Mouse (Mus musculus): ENCODE results near the gene Gpr183. TPM values are rescaled to one million over a fixed set of nuclear protein-coding genes. Genes with fewer than 3 reads are reported as not detected.

The Gpr183 gene
- polyA plus RNA-seq, 1 experiment from 2014 or later = 1.5 TPM

GRCm38 (mm10) chr14:121985477-121985876 is 20.5 kb upstream of the Gpr183 start:
- H3K9me3 ChIP-seq (replicated peaks; ENCODE audit: control insufficient read depth, low read length) = no peaks in the 10 kb centered on the region
- no peak overlapping the region for H3K4me2 ChIP-seq
- 72% methylated on average over 3 of the region's 3 CpGs for WGBS (ENCODE audit: insufficient replicate concordance)
- peaks cover 2% of the 10 kb centered on the region; the same call in 1 of the 2 replicates for H3K36me3 ChIP-seq (ENCODE audit: control insufficient read depth, insufficient read depth, low read length)
- H3K27me3 ChIP-seq (ENCODE audit: control insufficient read depth, insufficient read depth, low read length) = no peaks in the 10 kb centered on the region
- ATAC-seq (replicated peaks; ENCODE audit: insufficient number of reproducible peaks, low FRiP score, low TSS enrichment) = no peak
- H3K9ac ChIP-seq (ENCODE audit: low read depth, low read length) = no peak overlapping the region
- H3K4me3 ChIP-seq (ENCODE audit: low read depth, low read length) = no peak overlapping the region
- 0 out of 2 replicates have a peak, but pooled peaks cover 3% of the 10 kb centered on the region for H3K4me1 ChIP-seq (ENCODE audit: control insufficient read depth, insufficient read depth, low read length)
- no peak overlapping the region for H3K27ac ChIP-seq (ENCODE audit: low read depth, low read length)

DNA sequence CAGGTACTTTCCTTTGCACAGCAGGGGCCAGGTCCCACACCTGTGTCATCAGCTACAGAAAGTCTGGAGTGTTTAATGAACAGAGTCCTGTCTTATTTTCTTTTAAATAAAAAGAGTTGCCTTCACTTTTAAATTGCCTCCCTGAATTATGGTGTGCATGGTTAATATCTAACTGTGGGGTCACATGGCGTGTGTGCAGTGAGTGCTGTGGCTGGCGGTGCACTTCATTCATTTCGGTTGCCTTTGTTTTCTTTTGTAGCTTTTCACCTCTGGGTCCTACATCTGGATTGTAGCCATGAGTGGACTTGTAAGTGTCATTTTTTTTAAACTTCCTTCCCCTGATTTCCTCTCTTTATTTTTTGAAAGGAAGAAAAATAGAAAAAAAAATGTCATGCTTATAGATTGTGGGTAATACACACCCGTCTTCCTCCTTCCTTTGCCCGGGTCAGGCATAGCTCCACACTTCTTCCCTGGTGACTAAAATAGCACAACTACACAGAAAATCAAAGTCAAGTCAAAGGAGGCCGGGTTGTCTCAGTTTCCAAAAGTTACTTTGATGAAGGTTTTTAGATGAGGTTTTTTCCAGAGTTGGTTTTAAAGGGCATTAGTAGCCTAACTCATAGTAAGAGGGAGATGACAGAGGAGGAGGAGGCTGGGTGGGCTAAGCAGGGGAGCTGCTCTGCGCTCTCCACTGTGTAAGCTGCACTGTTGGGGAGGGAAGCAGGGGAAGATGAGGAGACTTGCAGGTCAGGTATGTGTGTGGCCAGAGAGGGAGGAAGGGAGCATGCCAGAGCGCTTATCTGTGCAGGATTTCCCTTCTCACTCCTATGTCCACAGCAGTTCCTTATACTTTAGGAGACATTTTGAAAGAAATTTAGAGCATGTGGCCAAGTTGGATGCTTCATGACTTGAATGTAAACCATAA is 18.3 kb upstream of the Gpr183 start:
- WGBS (ENCODE audit: insufficient replicate concordance) = 43% methylated on average over 8 of the region's 8 CpGs
- Histone ChIP-seq H3K4me2 (no peak overlapping the region), H3K9me3 (replicated peaks; ENCODE audit: control insufficient read depth, low read length) (no peaks in the 10 kb centered on the region), H3K9ac (ENCODE audit: low read depth, low read length) (no peak overlapping the region), H3K36me3 (ENCODE audit: control insufficient read depth, insufficient read depth, low read length) (no peaks in the 10 kb centered on the region; the same call in 1 of the 2 replicates), H3K4me3 (ENCODE audit: low read depth, low read length) (no peak overlapping the region), H3K27ac (ENCODE audit: low read depth, low read length) (peak overlapping the region; percentile 60), H3K27me3 (ENCODE audit: control insufficient read depth, insufficient read depth, low read length) (no peaks in the 10 kb centered on the region), H3K4me1 (ENCODE audit: control insufficient read depth, insufficient read depth, low read length) (0 out of 2 replicates have a peak, but pooled peaks cover 3% of the 10 kb centered on the region)
- peak; percentile 71; the same call in 1 of the 2 replicates for ATAC-seq (replicated peaks; ENCODE audit: insufficient number of reproducible peaks, low FRiP score, low TSS enrichment)

- no peaks in the 10 kb centered on the region for H3K9me3 ChIP-seq (replicated peaks; ENCODE audit: control insufficient read depth, low read length)
- no peaks in the 10 kb centered on the region for H3K36me3 ChIP-seq (ENCODE audit: control insufficient read depth, insufficient read depth, low read length)
- H3K4me3 ChIP-seq (ENCODE audit: low read depth, low read length) = no peak overlapping the region
- no peak for ATAC-seq (replicated peaks; ENCODE audit: insufficient number of reproducible peaks, low FRiP score, low TSS enrichment)
- H3K27me3 ChIP-seq (ENCODE audit: control insufficient read depth, insufficient read depth, low read length) = no peaks in the 10 kb centered on the region
- 0 out of 2 replicates have a peak, but pooled peaks cover 3% of the 10 kb centered on the region for H3K4me1 ChIP-seq (ENCODE audit: control insufficient read depth, insufficient read depth, low read length)
- H3K9ac ChIP-seq (ENCODE audit: low read depth, low read length) = no peak overlapping the region
- H3K27ac ChIP-seq (ENCODE audit: low read depth, low read length) = no peak overlapping the region
- 93% methylated on average over 1 of the region's 1 CpGs for WGBS (ENCODE audit: insufficient replicate concordance)
- no peak overlapping the region for H3K4me2 ChIP-seq
These were observed 16.5 kb upstream of the Gpr183 start for GRCm38 (mm10) chr14:121981531-121981930.

GRCm38 (mm10) chr14:121973114-121973513 is 8.1 kb upstream of the Gpr183 start:
- Histone ChIP-seq H3K9ac (ENCODE audit: low read depth, low read length) (no peak overlapping the region), H3K4me2 (no peak overlapping the region), H3K36me3 (ENCODE audit: control insufficient read depth, insufficient read depth, low read length) (no peaks in the 10 kb centered on the region), H3K4me3 (ENCODE audit: low read depth, low read length) (no peak overlapping the region), H3K9me3 (replicated peaks; ENCODE audit: control insufficient read depth, low read length) (no peaks in the 10 kb centered on the region), H3K27ac (ENCODE audit: low read depth, low read length) (no peak overlapping the region), H3K4me1 (ENCODE audit: control insufficient read depth, insufficient read depth, low read length) (no peaks in the 10 kb centered on the region), H3K27me3 (ENCODE audit: control insufficient read depth, insufficient read depth, low read length) (no peaks in the 10 kb centered on the region)
- 91% methylated on average over 10 of the region's 10 CpGs for WGBS (ENCODE audit: insufficient replicate concordance)
- no peak for ATAC-seq (replicated peaks; ENCODE audit: insufficient number of reproducible peaks, low FRiP score, low TSS enrichment)

- no peaks in the 10 kb centered on the region for H3K27me3 ChIP-seq (ENCODE audit: control insufficient read depth, insufficient read depth, low read length)
- peaks cover 2% of the 10 kb centered on the region; the same call in 1 of the 2 replicates for H3K4me1 ChIP-seq (ENCODE audit: control insufficient read depth, insufficient read depth, low read length)
- no peaks in the 10 kb centered on the region for H3K36me3 ChIP-seq (ENCODE audit: control insufficient read depth, insufficient read depth, low read length)
- no peak overlapping the region for H3K4me2 ChIP-seq
- no peak overlapping the region for H3K9ac ChIP-seq (ENCODE audit: low read depth, low read length)
- H3K9me3 ChIP-seq (replicated peaks; ENCODE audit: control insufficient read depth, low read length) = no peaks in the 10 kb centered on the region
- no peak overlapping the region for H3K27ac ChIP-seq (ENCODE audit: low read depth, low read length)
- no peak overlapping the region for H3K4me3 ChIP-seq (ENCODE audit: low read depth, low read length)
- 88% methylated on average over 1 of the region's 1 CpGs for WGBS (ENCODE audit: insufficient replicate concordance)
- ATAC-seq (replicated peaks; ENCODE audit: insufficient number of reproducible peaks, low FRiP score, low TSS enrichment) = no peak
These were observed 5.4 kb upstream of the Gpr183 start for GRCm38 (mm10) chr14:121970402-121970801.

DNA sequence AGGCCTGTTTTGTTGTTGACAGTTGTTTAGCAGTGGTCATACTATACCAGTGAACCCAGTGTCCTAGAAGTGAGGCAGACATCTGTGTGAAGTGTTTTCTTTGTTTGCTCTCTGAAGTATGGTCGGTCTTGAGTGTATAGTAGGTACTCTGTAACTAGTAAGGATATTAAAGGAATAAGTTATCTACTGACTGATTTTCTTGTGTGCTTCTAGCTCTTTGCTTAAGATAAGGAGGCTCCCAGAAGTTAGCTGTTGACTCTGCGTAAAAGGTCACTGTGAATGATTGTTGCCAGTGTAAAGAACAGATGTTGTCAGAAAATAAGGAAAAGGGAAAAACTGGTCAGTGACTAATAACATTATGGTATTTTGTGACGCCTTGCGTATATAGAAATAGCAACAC is 2.1 kb upstream of the Gpr183 start:
- Histone ChIP-seq H3K9me3 (replicated peaks; ENCODE audit: control insufficient read depth, low read length) (no peaks in the 10 kb centered on the region), H3K4me3 (ENCODE audit: low read depth, low read length) (no peak overlapping the region), H3K9ac (ENCODE audit: low read depth, low read length) (no peak overlapping the region), H3K4me2 (no peak overlapping the region), H3K4me1 (ENCODE audit: control insufficient read depth, insufficient read depth, low read length) (peaks cover 18% of the 10 kb centered on the region), H3K27me3 (ENCODE audit: control insufficient read depth, insufficient read depth, low read length) (no peaks in the 10 kb centered on the region), H3K27ac (ENCODE audit: low read depth, low read length) (no peak overlapping the region), H3K36me3 (ENCODE audit: control insufficient read depth, insufficient read depth, low read length) (no peaks in the 10 kb centered on the region)
- no peak for ATAC-seq (replicated peaks; ENCODE audit: insufficient number of reproducible peaks, low FRiP score, low TSS enrichment)
- WGBS (ENCODE audit: insufficient replicate concordance) = 72% methylated on average over 4 of the region's 4 CpGs

DNA sequence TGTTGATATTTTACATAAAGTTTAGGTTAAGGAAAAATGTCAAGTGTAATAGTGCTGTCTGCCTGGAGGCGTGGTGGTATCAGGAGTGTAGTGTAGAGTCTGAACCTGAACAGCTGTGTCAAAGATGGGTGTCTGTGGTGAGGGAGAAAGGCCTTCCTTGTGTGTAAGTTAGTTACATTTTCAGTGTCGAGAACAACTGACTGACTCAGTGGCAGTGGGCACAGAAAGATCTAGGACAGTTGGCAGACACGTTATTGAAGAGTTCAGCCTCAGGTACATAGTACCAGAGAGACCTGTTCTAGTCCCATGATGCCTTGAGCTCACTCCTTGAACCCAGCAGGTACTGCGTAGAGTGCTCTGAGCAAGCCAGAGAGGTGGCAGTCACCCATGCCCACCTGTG is 466 bp upstream of the Gpr183 start:
- Histone ChIP-seq H3K36me3 (ENCODE audit: control insufficient read depth, insufficient read depth, low read length) (no peaks in the 10 kb centered on the region), H3K9me3 (replicated peaks; ENCODE audit: control insufficient read depth, low read length) (no peaks in the 10 kb centered on the region), H3K4me3 (ENCODE audit: low read depth, low read length) (no peak overlapping the region), H3K4me2 (no peak overlapping the region), H3K4me1 (ENCODE audit: control insufficient read depth, insufficient read depth, low read length) (peaks cover 29% of the 10 kb centered on the region), H3K27me3 (ENCODE audit: control insufficient read depth, insufficient read depth, low read length) (no peaks in the 10 kb centered on the region), H3K27ac (ENCODE audit: low read depth, low read length) (no peak overlapping the region), H3K9ac (ENCODE audit: low read depth, low read length) (no peak overlapping the region)
- WGBS (ENCODE audit: insufficient replicate concordance) = 82% methylated on average over 4 of the region's 4 CpGs
- no peak for ATAC-seq (replicated peaks; ENCODE audit: insufficient number of reproducible peaks, low FRiP score, low TSS enrichment)

GRCm38 (mm10) chr14:121963942-121964335 is 1.1 kb downstream of the Gpr183 start:
- H3K27ac ChIP-seq (ENCODE audit: low read depth, low read length) = 0 out of 2 replicates have a peak overlapping the region, but pooled peaks have one; percentile 12
- WGBS (ENCODE audit: insufficient replicate concordance) = 50% methylated on average over 4 of the region's 4 CpGs
- no peak for ATAC-seq (replicated peaks; ENCODE audit: insufficient number of reproducible peaks, low FRiP score, low TSS enrichment)
- H3K27me3 ChIP-seq (ENCODE audit: control insufficient read depth, insufficient read depth, low read length) = no peaks in the 10 kb centered on the region
- 0 out of 2 replicates have a peak overlapping the region, but pooled peaks have one; percentile 10 for H3K9ac ChIP-seq (ENCODE audit: low read depth, low read length)
- H3K4me3 ChIP-seq (ENCODE audit: low read depth, low read length) = no peak overlapping the region
- no peaks in the 10 kb centered on the region for H3K36me3 ChIP-seq (ENCODE audit: control insufficient read depth, insufficient read depth, low read length)
- peaks cover 29% of the 10 kb centered on the region for H3K4me1 ChIP-seq (ENCODE audit: control insufficient read depth, insufficient read depth, low read length)
- peak overlapping the region; percentile 17 for H3K4me2 ChIP-seq
- no peaks in the 10 kb centered on the region for H3K9me3 ChIP-seq (replicated peaks; ENCODE audit: control insufficient read depth, low read length)

All from heart, embryonic 11.5 days (tissue).